Mouse (Mus musculus): ENCODE measurements at regions not wholly inside any gene's neighbourhood (a gene's known extent, or its start where the extent isn't known, plus 50 kb on each side); places are given as distances from the start of the nearest gene placed in this dataset.
A peak's percentile ranks its signal among the peaks of the same experiment; 100 is the strongest.
"Not testable (repeated sequence)": the region's sequence is repeated elsewhere in the genome, so short reads cannot be mapped to it uniquely, and the experiment has no call there.

DNA sequence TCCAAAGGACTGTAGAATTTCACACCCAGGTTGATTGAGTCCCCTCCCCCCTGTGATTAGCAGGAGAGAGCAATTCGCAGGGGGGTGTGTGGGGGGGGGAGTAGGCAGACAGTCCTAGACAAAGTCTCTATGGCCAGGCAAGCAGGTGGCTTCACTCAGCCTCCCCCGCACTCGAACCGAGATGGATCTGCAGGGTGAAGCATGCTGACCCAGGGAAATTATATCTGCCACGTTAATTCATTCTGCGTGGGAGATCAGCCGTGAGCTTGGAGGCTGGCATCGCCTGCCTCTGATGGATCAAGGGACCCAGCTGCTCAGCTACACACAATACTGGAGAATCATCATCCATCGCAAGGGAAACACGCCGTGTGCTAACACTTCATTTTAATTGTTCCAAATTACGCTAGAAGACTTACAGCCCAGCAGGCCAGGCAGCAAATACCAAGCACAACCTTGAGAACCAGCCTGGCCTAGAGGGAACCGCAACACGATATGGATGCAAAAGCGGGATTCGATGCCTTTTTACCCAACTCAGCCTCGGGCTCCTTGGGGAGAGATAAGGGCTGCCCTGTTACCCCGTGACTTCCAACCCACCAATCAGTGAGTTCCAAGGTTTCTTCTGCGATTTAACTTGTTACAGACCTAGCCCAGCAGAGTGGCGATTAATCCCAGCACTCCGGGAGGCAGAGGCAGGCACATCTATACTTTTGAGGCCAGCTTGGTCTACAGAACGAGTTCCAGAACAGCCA lies 137.7 kb upstream of the Top1 start:
- no peak for DNase-seq (ENCODE audit: low read depth)

GRCm38 (mm10) chr2:160510159-160510558 lies 135.5 kb upstream of the Top1 start:
- no peak for DNase-seq (ENCODE audit: low read depth)

- no peak for DNase-seq (ENCODE audit: low read depth)
Observed at GRCm38 (mm10) chr2:160510635-160511421, 134.9 kb upstream of the Top1 start.

DNA sequence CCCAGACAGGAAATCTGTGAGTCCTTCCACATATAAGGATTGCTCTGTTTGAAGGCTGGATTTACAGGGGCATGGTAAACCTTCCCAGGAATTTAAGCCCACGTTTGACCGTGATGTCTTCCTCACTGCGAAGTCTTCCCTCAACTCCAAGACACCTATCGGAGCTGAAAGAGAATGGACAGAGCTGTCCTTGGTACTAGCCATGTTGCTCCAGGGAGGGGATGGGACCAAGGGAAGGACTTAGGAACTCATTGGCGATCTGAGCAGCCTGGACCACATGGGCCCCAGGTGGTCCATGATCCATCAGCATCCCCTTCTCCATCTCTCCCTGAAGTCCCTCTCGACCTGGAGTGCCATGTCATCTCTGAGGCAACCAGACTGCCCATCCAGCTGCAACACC lies 130.1 kb upstream of the Top1 start:
- no peak for DNase-seq (ENCODE audit: low read depth)

DNA sequence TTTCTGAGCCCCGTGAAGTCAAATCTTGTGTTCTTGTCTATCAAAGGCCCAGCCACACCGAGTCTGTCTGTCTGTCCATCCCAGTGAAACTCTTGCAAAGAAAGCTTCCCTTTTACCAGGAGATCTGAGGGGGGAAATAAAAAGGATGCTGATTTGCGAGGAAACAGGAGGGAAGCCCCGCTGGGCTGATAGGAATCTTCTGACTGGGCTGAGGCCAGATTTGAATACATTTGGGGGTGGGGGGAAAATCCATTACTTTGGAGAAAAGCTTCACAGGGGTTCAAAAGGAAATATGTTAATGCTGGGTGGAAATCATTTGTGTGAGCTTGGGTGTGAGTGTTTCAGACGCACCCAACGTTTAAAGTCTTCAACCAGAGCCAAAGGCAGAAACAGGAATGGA lies 129.2 kb upstream of the Top1 start:
- no peak for DNase-seq (ENCODE audit: low read depth)

GRCm38 (mm10) chr2:160525301-160526205 lies 120.1 kb upstream of the Top1 start:
- no peak for DNase-seq (ENCODE audit: low read depth)

DNA sequence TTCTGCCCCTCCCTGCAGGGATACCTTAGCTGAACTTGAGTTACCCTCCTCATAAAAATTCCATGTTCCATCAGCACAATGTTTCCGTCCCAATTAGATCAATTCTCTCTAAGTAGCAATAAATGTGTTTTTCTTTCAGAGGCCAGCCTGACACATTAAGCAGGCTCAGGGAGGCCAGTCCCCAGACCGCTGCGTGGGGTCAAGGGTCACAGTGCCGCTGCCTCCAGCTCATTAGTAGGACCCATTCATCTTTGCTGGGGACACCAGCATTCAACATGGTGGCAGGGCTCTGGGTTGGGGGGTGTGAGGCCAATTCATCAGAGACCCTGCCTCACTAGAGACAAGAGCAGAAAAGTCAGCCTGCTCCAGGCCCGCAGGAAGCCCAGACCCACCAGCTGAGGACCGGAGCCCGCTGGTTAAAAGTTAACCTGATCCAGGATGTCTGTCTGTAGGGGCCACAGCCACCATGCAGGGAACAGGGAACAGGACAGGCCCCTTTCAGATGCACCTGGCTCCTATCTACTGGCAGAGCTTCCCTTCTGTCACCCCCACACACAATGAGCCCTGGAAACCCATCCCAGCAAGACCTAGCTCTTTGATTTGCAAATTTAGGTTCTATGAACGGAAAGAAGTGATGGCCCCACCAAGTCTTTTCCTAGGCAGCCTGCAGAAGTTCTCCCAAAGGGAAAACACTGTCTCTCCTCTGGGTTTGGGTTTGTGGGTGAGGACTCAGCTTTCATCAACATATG lies 119.1 kb upstream of the Top1 start:
- no peak for DNase-seq (ENCODE audit: low read depth)

DNA sequence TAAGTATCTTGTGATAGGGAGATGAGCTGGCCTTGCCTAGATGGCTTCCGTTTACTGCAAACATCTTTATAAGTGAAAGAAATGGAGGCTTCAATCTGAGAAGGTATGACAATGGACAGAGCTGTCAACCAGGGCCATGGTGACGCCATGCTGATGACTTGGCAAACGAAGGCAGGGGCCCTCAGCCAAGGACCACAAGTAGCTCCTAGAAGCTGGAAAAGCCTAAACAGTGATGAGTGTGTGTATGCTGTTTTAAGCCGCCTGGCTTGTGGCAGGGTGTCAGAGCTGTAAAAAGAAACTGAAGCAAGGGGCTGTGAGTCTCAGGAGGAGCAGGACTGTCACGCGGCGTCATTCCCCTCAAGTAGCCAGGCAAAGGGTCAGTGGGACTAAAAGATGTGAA lies 116.4 kb upstream of the Top1 start:
- no peak for DNase-seq (ENCODE audit: low read depth)

DNA sequence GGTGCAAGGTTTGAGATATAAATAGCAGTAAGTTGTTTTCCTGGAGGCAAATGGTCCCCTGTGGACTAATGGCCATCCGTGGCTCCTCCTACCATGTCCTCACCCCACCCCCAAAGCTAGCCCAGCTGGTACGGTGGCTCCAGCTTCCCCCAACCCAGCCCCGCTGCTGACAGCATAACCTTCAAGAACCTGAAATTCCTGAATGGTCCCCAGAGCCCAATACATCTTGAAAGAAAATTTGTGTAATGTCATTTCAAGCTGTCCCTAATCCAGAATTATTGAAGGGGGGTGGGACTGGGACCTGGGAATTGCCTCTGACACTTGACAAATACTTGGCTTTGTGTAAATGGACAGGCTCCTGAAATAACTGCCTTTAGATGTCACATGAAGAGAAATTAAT lies 115.3 kb upstream of the Top1 start:
- no peak for DNase-seq (ENCODE audit: low read depth)

DNA sequence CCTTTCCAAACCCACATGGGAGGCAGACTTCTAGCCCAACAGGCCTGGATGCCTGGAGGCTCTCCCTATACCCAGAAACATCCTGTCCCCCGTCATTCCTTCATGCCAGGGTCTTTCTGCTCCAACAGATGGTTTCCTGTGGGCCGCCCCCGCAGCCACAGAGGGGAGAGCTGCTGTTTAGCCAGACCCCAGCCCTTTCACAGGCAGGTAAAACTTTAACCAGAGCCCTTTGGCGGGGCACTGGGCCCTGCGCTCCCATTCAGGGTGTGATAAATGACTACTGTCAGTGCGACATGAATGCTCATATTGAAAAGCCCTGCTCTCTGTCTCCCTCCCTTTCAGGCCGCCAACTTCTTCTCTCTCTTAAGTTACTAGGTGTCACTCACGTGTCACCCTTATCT lies 108.4 kb upstream of the Top1 start:
- DNase-seq (ENCODE audit: low read depth), result no peak

DNA sequence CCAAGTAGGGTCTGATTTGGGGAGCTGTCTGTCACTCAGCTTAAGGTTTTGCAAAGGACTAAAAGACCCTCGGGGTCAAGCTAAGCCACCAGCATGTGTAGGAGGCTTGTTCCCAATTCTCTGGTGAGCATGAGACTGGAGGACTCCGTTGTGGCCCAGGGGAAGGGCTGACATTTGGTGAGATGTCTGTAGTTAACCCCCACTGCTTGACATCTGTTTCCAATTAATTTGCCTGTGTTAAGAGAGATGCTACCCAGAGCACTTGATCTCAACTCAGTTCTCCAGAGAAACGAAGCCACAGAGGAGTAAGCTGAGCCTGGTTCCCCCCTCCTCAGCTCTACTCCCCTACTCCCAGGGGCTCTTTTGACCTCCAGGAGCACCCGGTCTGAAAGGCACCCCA lies 100.2 kb upstream of the Top1 start:
- DNase-seq (ENCODE audit: low read depth), result no peak

GRCm38 (mm10) chr2:160552121-160552669 lies 93.5 kb upstream of the Top1 start:
- DNase-seq (ENCODE audit: low read depth), result no peak

GRCm38 (mm10) chr2:160561711-160562110 lies 84.0 kb upstream of the Top1 start:
- DNase-seq (ENCODE audit: low read depth), result no peak

DNA sequence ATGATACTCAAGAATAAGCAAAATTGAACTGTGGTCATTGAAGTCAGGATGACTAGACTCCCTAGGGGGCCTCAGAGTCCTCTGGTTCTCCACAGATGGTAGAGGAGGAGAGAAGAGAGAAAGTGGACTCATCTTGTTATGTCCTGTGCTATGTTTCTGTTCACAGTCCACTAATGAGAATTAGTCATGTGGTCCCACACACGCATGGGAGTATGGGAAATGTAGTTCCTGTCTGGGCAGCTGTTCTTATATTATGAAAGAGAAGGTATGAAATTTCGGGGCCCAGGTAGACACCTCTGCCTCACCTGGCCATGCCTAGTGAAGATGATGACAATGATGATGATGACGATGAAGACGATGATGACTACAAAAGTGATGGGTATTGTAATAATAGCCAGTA lies 77.9 kb upstream of the Top1 start:
- DNase-seq (ENCODE audit: low read depth), result no peak

DNA sequence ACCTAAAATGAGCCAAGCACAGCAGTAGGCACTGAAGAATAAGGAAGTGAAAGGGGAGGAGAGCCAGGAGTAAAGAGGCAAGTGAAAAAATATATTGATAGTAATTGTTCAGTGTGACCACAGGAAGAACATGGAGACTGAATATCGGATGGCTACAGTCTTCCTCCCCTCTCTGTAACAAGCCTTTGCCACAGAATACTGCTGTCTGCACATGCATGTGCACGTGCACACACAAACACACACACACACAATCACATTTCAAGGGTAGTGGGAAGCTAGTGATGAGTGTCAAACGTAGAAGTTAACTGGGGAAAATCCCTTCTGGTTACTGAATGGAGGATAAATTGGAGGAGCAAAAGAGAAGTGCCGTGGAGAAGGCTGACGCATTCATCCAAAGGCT lies 76.2 kb upstream of the Top1 start:
- DNase-seq (ENCODE audit: low read depth), result no peak

DNA sequence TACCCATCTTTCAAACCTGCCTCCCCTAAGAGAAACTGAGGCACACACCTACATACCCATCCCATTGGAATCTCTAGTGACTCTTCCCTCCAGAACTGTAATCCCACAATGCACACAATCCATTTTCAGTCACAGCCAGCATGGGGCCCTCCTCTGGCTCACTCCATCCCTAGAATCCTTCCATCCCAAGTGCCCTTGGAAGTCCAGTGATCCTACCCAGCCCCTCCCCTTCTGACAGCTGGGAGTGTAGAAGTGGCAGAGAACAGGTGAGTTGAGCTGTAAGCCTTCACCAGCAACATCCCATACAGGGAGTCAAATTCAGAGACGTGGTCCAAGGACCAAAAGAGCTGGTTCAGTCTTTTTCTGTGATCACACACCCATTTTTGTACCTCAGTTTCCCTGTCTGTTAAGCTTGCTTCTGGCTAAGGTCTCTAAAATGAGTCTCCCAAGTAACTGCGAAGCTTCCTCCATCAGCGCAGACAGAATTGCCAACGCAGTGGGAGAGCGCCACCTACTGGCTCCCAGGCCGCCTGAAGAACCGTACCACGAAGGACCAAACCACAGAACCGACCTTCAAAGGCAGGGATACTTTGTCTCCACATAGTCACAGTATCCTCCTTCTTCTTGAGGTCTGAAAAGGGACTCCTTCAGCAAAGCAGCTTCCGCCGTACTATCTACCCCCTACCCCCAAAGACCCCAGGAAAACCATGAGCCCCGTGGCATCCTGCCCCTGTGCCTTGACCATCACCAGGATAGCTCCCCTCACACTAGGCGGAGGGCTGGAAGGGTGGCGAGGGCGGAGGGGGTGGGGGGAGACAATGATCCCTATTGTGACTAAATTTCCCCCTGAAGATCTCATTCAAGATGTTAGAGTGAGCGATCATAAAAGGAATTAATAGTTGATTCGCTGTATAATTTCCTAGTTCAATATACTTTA lies 67.0 kb upstream of the Top1 start:
- peak; percentile 47 for DNase-seq (ENCODE audit: low read depth)

DNA sequence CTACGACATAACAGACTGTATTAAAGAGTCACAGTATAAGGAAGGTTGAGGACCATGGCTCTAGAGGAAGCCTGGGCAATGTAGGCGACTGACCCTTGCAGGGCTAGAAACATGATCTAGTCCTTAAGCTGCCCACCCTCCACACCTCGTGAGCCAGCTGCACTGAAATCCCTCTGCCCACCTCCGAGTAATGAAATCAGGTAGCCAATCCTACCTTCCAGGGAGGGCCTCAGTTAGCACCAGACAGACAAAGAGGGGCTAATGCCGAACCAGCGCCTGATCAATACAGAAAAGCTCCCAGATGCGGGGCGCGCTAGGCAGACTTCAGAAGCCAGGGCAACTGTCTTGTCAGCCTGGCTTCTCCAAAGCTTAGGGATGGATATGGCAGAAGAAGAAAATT lies 65.4 kb upstream of the Top1 start:
- no peak for DNase-seq (ENCODE audit: low read depth)

GRCm38 (mm10) chr2:160581029-160581428 lies 64.7 kb upstream of the Top1 start:
- DNase-seq (ENCODE audit: low read depth), result no peak

DNA sequence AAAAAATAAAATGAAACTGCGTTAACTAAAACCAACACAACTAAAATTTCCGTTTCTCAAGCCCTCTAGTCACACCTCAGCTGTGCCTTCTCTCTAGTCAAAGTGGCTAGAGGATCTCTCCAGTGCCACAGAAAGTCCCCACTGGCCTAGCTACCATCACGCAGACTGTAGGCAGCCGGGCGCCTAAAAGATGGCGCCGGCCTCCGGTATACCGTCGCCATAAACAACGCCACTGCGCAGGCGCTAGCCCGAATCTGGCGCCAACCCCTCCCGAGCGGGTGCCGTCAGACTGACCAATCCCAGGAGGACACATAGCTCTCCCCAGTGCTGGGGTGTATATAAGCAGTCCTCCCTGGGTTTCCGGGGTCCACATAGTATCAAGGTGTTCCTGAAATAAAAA lies 62.7 kb upstream of the Top1 start:
- not testable (repeated sequence) for DNase-seq (ENCODE audit: low read depth)

GRCm38 (mm10) chr2:160583506-160583905 lies 62.2 kb upstream of the Top1 start:
- no peak for DNase-seq (ENCODE audit: low read depth)

Data from c-Kit-positive CD71-negative TER-119-negative erythroid progenitor cells, embryonic 14.5 days (primary cell).